ENCODE assay signal across 18 mouse cellular contexts in genomic region chr3:32454329-32455021, GRCm38 (mm10). TPM values are rescaled to one million over a fixed set of nuclear protein-coding genes. Genes with fewer than 3 reads are reported as not detected.
DNase-seq lines count a peak whose midpoint lies in the region; ATAC-seq and TF ChIP-seq lines count a peak whose summit lies in the region.
"Had no signal": no experiment of that assay in that cellular context is flagged by ENCODE, and none has a peak within 500 bp of the region (broad histone marks: within the 10 kb centered on the region; RNA-seq: fewer than 3 reads in every experiment).

No protein-coding gene starts in this region.

- no peak overlapping the region for H3K4me2 ChIP-seq in heart, embryonic 14.5 days (ENCODE audit: low read length)
- H3K4me2 ChIP-seq: liver, embryonic 12.5 days had no signal

- no peak overlapping the region for H3K4me3 ChIP-seq in heart, adult 2 months
- H3K4me3 ChIP-seq in heart, embryonic 14.5 days (ENCODE audit: control insufficient read depth in 1 of 2, insufficient read depth in 1 of 2, low read depth in 1 of 2, low read length in 2 of 2): no peak overlapping the region
- H3K4me3 ChIP-seq: erythroblast, embryonic 14.5 days; liver, embryonic 12.5 days had no signal

- DNase-seq in heart, adult 2 months: peak in 1 of 2 experiments; percentile 38
- no peak for DNase-seq in heart, postnatal 36 days
- DNase-seq in testis, postnatal 10 days (ENCODE audit: low spot score): peak; percentile 26
- DNase-seq in testis, postnatal 14 days (ENCODE audit: low spot score): no peak
- DNase-seq in skeletal muscle tissue, adult 2 months (ENCODE audit: low read depth, low spot score): peak; percentile 54
- DNase-seq in kidney, postnatal 14 days: no peak
- no peak for DNase-seq in layer of hippocampus, postnatal 10 days (ENCODE audit: low spot score in 2 of 2)
- DNase-seq: adrenal gland, adult 8-10 months; cerebellum, postnatal 25 days; kidney, adult 9 months; lung, postnatal 14 days; thymus, adult 18-20 months had no signal

- TF ChIP-seq EP300 in heart, adult 2 months (IDR thresholded peaks at IDR 0.05; ENCODE audit: insufficient read depth, low read depth, low read length): no peak

- H3K9me3 ChIP-seq in heart, embryonic 14.5 days (ENCODE audit: control insufficient read depth, low read length): no peaks in the 10 kb centered on the region
- H3K9me3 ChIP-seq: liver, embryonic 12.5 days had no signal

- no peaks in the 10 kb centered on the region; the same call in none of the 2 replicates for H3K4me1 ChIP-seq in heart, adult 2 months (ENCODE audit: control insufficient read depth, insufficient read depth, low read length)
- peaks cover 5 to 6% of the 10 kb centered on the region in 2 experiments; a peak in 3 of 4 replicates for H3K4me1 ChIP-seq in heart, embryonic 14.5 days (ENCODE audit: control insufficient read depth in 2 of 2, insufficient read depth in 2 of 2, low read length in 2 of 2)
- H3K4me1 ChIP-seq: liver, embryonic 12.5 days had no signal

- no peak for TF ChIP-seq CTCF in heart, adult 2 months (IDR thresholded peaks at IDR 0.05)

- 0 out of 2 replicates have a peak, but pooled peaks cover 1% of the 10 kb centered on the region for H3K27me3 ChIP-seq in heart, adult 2 months (ENCODE audit: control insufficient read depth, insufficient read depth, low read length)
- no peaks in the 10 kb centered on the region for H3K27me3 ChIP-seq in heart, embryonic 14.5 days (ENCODE audit: control insufficient read depth, insufficient read depth, low read length)
- H3K27me3 ChIP-seq: liver, embryonic 12.5 days; Patski had no signal

- H3K79me2 ChIP-seq in heart, adult 2 months (replicated peaks; ENCODE audit: control insufficient read depth, insufficient read depth, low read length): no peaks in the 10 kb centered on the region

- peak overlapping the region; percentile 10; the same call in 1 of the 2 replicates for H3K27ac ChIP-seq in heart, adult 2 months
- peak overlapping the region; percentile 72 to 81 for H3K27ac ChIP-seq in heart, embryonic 14.5 days (replicated peaks in 1 of 2; ENCODE audit: control insufficient read depth in 1 of 2, insufficient read depth in 1 of 2, low read depth in 2 of 2, low read length in 2 of 2)
- H3K27ac ChIP-seq: liver, embryonic 12.5 days had no signal

- H3K36me3 ChIP-seq in heart, adult 2 months (ENCODE audit: control insufficient read depth, insufficient read depth, low read length): peaks cover 13% of the 10 kb centered on the region
- H3K36me3 ChIP-seq in heart, embryonic 14.5 days (ENCODE audit: control insufficient read depth, insufficient read depth, low read length): peaks cover 90% of the 10 kb centered on the region

- WGBS in heart, adult 2 months: 37% methylated on average over 11 of the region's 11 CpGs
- WGBS in heart, embryonic 14.5 days: 25% methylated on average over 11 of the region's 11 CpGs

- intact Hi-C loops in heart, adult 2 months (cut with DNase I): loop anchor here (5.0 kb wide), 2 partner anchors 53 to 57 kb away; partner anchors contain the start of gene Pik3ca
- intact Hi-C loops in heart, postnatal 36 days (cut with DNase I): loop anchor here (5.0 kb wide), 1 partner anchor 57 kb away; the partner anchor contains the start of gene Pik3ca

- H3K9ac ChIP-seq in heart, adult 2 months (ENCODE audit: low read depth, low read length): no peak overlapping the region
- H3K9ac ChIP-seq in heart, embryonic 14.5 days (ENCODE audit: low read length): no peak overlapping the region
- H3K9ac ChIP-seq: liver, embryonic 12.5 days had no signal

- peak; percentile 75 for ATAC-seq in heart, embryonic 14.5 days (ENCODE audit: insufficient number of reproducible peaks, insufficient read depth, low FRiP score, low read depth)
- ATAC-seq: CD4-positive, CD25-positive, alpha-beta regulatory T cell, adult 4 months; liver, embryonic 12.5 days; Patski had no signal

- TF ChIP-seq POLR2A in heart, adult 2 months (IDR thresholded peaks at IDR 0.05; ENCODE audit: insufficient read depth, low read depth, low read length): no peak

RNA-seq across cellular contexts. Expression of gene Kcnmb3, which starts 37.6 kb away (rescaled TPM):
- total RNA-seq in heart, adult 2 months (2021): not detected
- not detected in 2 replicates for polyA plus RNA-seq in heart, adult 2 months (2012; rRNA removed)
- not detected for total RNA-seq in heart, postnatal 36 days (2021)
- polyA plus RNA-seq in heart, embryonic 14.5 days (2014; fragmentation: Nextera tagmentation; extraction: Ambion mirVana): not detected in 2 replicates
- under 1 TPM; 0.69 to 0.76 TPM for total RNA-seq in layer of hippocampus, postnatal 10 days (2021)
- total RNA-seq: hematopoietic stem cell, adult 5-6 weeks had no signal
- polyA plus RNA-seq: erythroblast, embryonic 14.5 days; liver, embryonic 12.5 days; Patski had no signal

RNA-seq across cellular contexts. Expression of gene Zfp639, which starts 55.6 kb away (rescaled TPM):
- 10 to 100 TPM; 22.1 to 28.0 TPM for total RNA-seq in heart, adult 2 months (2021)
- 20.6 and 26.2 TPM in 2 replicates for polyA plus RNA-seq in heart, adult 2 months (2012; rRNA removed)
- total RNA-seq in heart, postnatal 36 days (2021): 10 to 100 TPM; 27.3 to 31.6 TPM
- polyA plus RNA-seq in heart, embryonic 14.5 days (2014; fragmentation: Nextera tagmentation; extraction: Ambion mirVana): 24.8 and 27.2 TPM in 2 replicates
- 10 to 100 TPM; 34.9 to 39.1 TPM for total RNA-seq in layer of hippocampus, postnatal 10 days (2021)

RNA-seq across cellular contexts. Expression of gene Pik3ca, which starts 57.0 kb away (rescaled TPM):
- 10 to 100 TPM; 43.5 to 48.5 TPM for total RNA-seq in heart, adult 2 months (2021)
- 6.5 and 13.4 TPM in 2 replicates for polyA plus RNA-seq in heart, adult 2 months (2012; rRNA removed)
- total RNA-seq in heart, postnatal 36 days (2021): 10 to 100 TPM; 48.4 to 52.2 TPM
- 14.1 and 17.0 TPM in 2 replicates for polyA plus RNA-seq in heart, embryonic 14.5 days (2014; fragmentation: Nextera tagmentation; extraction: Ambion mirVana)
- total RNA-seq in layer of hippocampus, postnatal 10 days (2021): 10 to 100 TPM; 42.0 to 46.3 TPM

Comparison
In these comparisons a context has a peak if more than half of its experiments do, and no peak if none do; other contexts are left out.
1. DNase-seq: peak in testis, postnatal 10 days (single experiment) and skeletal muscle tissue, adult 2 months (single experiment); none in heart, postnatal 36 days (0 of 2), testis, postnatal 14 days (single experiment), kidney, postnatal 14 days (single experiment) and layer of hippocampus, postnatal 10 days (0 of 2).